In genomic region chr10:128742616-128743015, GRCm38 (mm10) we compare ENCODE assay signal across 1 mouse cellular context.
TF ChIP-seq lines count a peak whose summit lies in the region.

No protein-coding gene starts in this region.

TF ChIP-seq in myocyte, 11 proteins besides CTCF, POLR2A, EP300 and RAD21 (continued from another document):
- TF ChIP-seq MYOD1 (IDR thresholded peaks at IDR 0.05; ENCODE audit: control insufficient read depth in 1 of 3, insufficient read length in 2 of 3, low read depth in 2 of 3) (no peak), TCF12 (IDR thresholded peaks at IDR 0.05; ENCODE audit: insufficient read depth, poor library complexity, severe bottlenecking) (no peak), REST (IDR thresholded peaks at IDR 0.05; ENCODE audit: insufficient read depth, insufficient read length) (no peak)
